Mouse (Mus musculus): ENCODE measurements around the gene Mepe. TPM values are rescaled to one million over a fixed set of nuclear protein-coding genes. Genes with fewer than 3 reads are reported as not detected.

Gene Mepe
- polyA plus RNA-seq (2012; rRNA removed): not detected in 2 replicates
- not detected in 2 replicates for polyA plus RNA-seq (2014; fragmentation: Nextera tagmentation; extraction: Ambion mirVana)

GRCm38 (mm10) chr5:104325029-104325428, at the start of gene Mepe:
Mepe (plus strand) TSS chr5:104325329.
- ATAC-seq (ENCODE audit: low FRiP score, low read depth) (no peak), DNase-seq (ENCODE audit: low spot score) (no peak)
- Histone ChIP-seq H3K36me3 (ENCODE audit: control insufficient read depth, insufficient read depth, low read length) (no peaks in the 10 kb centered on the region), H3K4me2 (replicated peaks; ENCODE audit: low read depth, low read length, severe bottlenecking) (no peak within 1 kb of the TSS), H3K4me1 (ENCODE audit: control insufficient read depth, insufficient read depth, low read length) (no peaks in the 10 kb centered on the region), H3K27me3 (ENCODE audit: control insufficient read depth, insufficient read depth, low read length) (no peaks in the 10 kb centered on the region), H3K4me3 (replicated peaks; ENCODE audit: low read length) (no peak within 1 kb of the TSS), H3K27ac (replicated peaks; ENCODE audit: low read depth, low read length) (no peak within 1 kb of the TSS), H3K9ac (ENCODE audit: low read depth, low read length, severe bottlenecking) (no peak within 1 kb of the TSS), H3K9me3 (ENCODE audit: control insufficient read depth, low read length) (no peaks in the 10 kb centered on the region)
- WGBS: 87% methylated on average over 6 of the region's 6 CpGs
- TF ChIP-seq POLR2A (IDR thresholded peaks at IDR 0.05; ENCODE audit: borderline replicate concordance, extremely low read depth, insufficient read depth, insufficient read length): no peak

GRCm38 (mm10) chr5:104294201-104294600, 30.9 kb upstream of the Mepe start:
- Histone ChIP-seq H3K27ac (replicated peaks; ENCODE audit: low read depth, low read length) (no peak overlapping the region), H3K4me2 (replicated peaks; ENCODE audit: low read depth, low read length, severe bottlenecking) (no peak overlapping the region), H3K9ac (ENCODE audit: low read depth, low read length, severe bottlenecking) (no peak overlapping the region), H3K9me3 (ENCODE audit: control insufficient read depth, low read length) (no peaks in the 10 kb centered on the region), H3K4me3 (replicated peaks; ENCODE audit: low read length) (no peak overlapping the region), H3K27me3 (ENCODE audit: control insufficient read depth, insufficient read depth, low read length) (no peaks in the 10 kb centered on the region), H3K4me1 (ENCODE audit: control insufficient read depth, insufficient read depth, low read length) (no peaks in the 10 kb centered on the region), H3K36me3 (ENCODE audit: control insufficient read depth, insufficient read depth, low read length) (no peaks in the 10 kb centered on the region)
- TF ChIP-seq POLR2A (IDR thresholded peaks at IDR 0.05; ENCODE audit: borderline replicate concordance, extremely low read depth, insufficient read depth, insufficient read length): no peak
- DNase-seq (ENCODE audit: low spot score) (no peak), ATAC-seq (ENCODE audit: low FRiP score, low read depth) (no peak)
- 42% methylated on average over 6 of the region's 6 CpGs for WGBS

GRCm38 (mm10) chr5:104298994-104299393, 26.1 kb upstream of the Mepe start, which contains the start of gene Ibsp:
Ibsp (plus strand) TSS chr5:104299171.
- no peak for DNase-seq (ENCODE audit: low spot score)
- Histone ChIP-seq H3K9ac (ENCODE audit: low read depth, low read length, severe bottlenecking) (no peak within 1 kb of the TSS), H3K4me2 (replicated peaks; ENCODE audit: low read depth, low read length, severe bottlenecking) (no peak within 1 kb of the TSS), H3K27ac (replicated peaks; ENCODE audit: low read depth, low read length) (no peak within 1 kb of the TSS), H3K27me3 (ENCODE audit: control insufficient read depth, insufficient read depth, low read length) (no peaks in the 10 kb centered on the region), H3K4me1 (ENCODE audit: control insufficient read depth, insufficient read depth, low read length) (no peaks in the 10 kb centered on the region), H3K4me3 (replicated peaks; ENCODE audit: low read length) (no peak within 1 kb of the TSS), H3K9me3 (ENCODE audit: control insufficient read depth, low read length) (no peaks in the 10 kb centered on the region), H3K36me3 (ENCODE audit: control insufficient read depth, insufficient read depth, low read length) (no peaks in the 10 kb centered on the region)
- 64% methylated on average over 6 of the region's 6 CpGs for WGBS
- no peak for TF ChIP-seq POLR2A (IDR thresholded peaks at IDR 0.05; ENCODE audit: borderline replicate concordance, extremely low read depth, insufficient read depth, insufficient read length)
- no peak for ATAC-seq (ENCODE audit: low FRiP score, low read depth)

GRCm38 (mm10) chr5:104314073-104314472, 11.1 kb upstream of the Mepe start:
- Histone ChIP-seq H3K27me3 (ENCODE audit: control insufficient read depth, insufficient read depth, low read length) (no peaks in the 10 kb centered on the region), H3K9ac (ENCODE audit: low read depth, low read length, severe bottlenecking) (no peak overlapping the region), H3K4me3 (replicated peaks; ENCODE audit: low read length) (no peak overlapping the region), H3K27ac (replicated peaks; ENCODE audit: low read depth, low read length) (no peak overlapping the region), H3K9me3 (ENCODE audit: control insufficient read depth, low read length) (no peaks in the 10 kb centered on the region), H3K4me1 (ENCODE audit: control insufficient read depth, insufficient read depth, low read length) (no peaks in the 10 kb centered on the region), H3K36me3 (ENCODE audit: control insufficient read depth, insufficient read depth, low read length) (no peaks in the 10 kb centered on the region), H3K4me2 (replicated peaks; ENCODE audit: low read depth, low read length, severe bottlenecking) (no peak overlapping the region)
- ATAC-seq (ENCODE audit: low FRiP score, low read depth): no peak
- DNase-seq (ENCODE audit: low spot score): no peak
- TF ChIP-seq POLR2A (IDR thresholded peaks at IDR 0.05; ENCODE audit: borderline replicate concordance, extremely low read depth, insufficient read depth, insufficient read length): no peak
- 63% methylated on average over 1 of the region's 1 CpGs for WGBS

GRCm38 (mm10) chr5:104326884-104327283, 1.8 kb downstream of the Mepe start:
- no peak overlapping the region for H3K9ac ChIP-seq (ENCODE audit: low read depth, low read length, severe bottlenecking)
- no peak overlapping the region for H3K4me2 ChIP-seq (replicated peaks; ENCODE audit: low read depth, low read length, severe bottlenecking)
- H3K4me3 ChIP-seq (replicated peaks; ENCODE audit: low read length): no peak overlapping the region
- H3K36me3 ChIP-seq (ENCODE audit: control insufficient read depth, insufficient read depth, low read length): no peaks in the 10 kb centered on the region
- no peak for TF ChIP-seq POLR2A (IDR thresholded peaks at IDR 0.05; ENCODE audit: borderline replicate concordance, extremely low read depth, insufficient read depth, insufficient read length)
- H3K9me3 ChIP-seq (ENCODE audit: control insufficient read depth, low read length): no peaks in the 10 kb centered on the region
- 68% methylated on average over 4 of the region's 4 CpGs for WGBS
- ATAC-seq (ENCODE audit: low FRiP score, low read depth) (no peak), DNase-seq (ENCODE audit: low spot score) (no peak)
- no peak overlapping the region for H3K27ac ChIP-seq (replicated peaks; ENCODE audit: low read depth, low read length)
- H3K4me1 ChIP-seq (ENCODE audit: control insufficient read depth, insufficient read depth, low read length): no peaks in the 10 kb centered on the region
- H3K27me3 ChIP-seq (ENCODE audit: control insufficient read depth, insufficient read depth, low read length): no peaks in the 10 kb centered on the region

- H3K4me1 ChIP-seq (ENCODE audit: control insufficient read depth, insufficient read depth, low read length): no peaks in the 10 kb centered on the region
- WGBS: 85% methylated on average over 8 of the region's 8 CpGs
- no peak overlapping the region for H3K4me2 ChIP-seq (replicated peaks; ENCODE audit: low read depth, low read length, severe bottlenecking)
- no peaks in the 10 kb centered on the region for H3K36me3 ChIP-seq (ENCODE audit: control insufficient read depth, insufficient read depth, low read length)
- H3K9me3 ChIP-seq (ENCODE audit: control insufficient read depth, low read length): no peaks in the 10 kb centered on the region
- TF ChIP-seq POLR2A (IDR thresholded peaks at IDR 0.05; ENCODE audit: borderline replicate concordance, extremely low read depth, insufficient read depth, insufficient read length): no peak
- ATAC-seq (ENCODE audit: low FRiP score, low read depth) (no peak), DNase-seq (ENCODE audit: low spot score) (no peak)
- H3K27ac ChIP-seq (replicated peaks; ENCODE audit: low read depth, low read length): no peak overlapping the region
- no peak overlapping the region for H3K9ac ChIP-seq (ENCODE audit: low read depth, low read length, severe bottlenecking)
- H3K4me3 ChIP-seq (replicated peaks; ENCODE audit: low read length): no peak overlapping the region
- H3K27me3 ChIP-seq (ENCODE audit: control insufficient read depth, insufficient read depth, low read length): no peaks in the 10 kb centered on the region
Measured at GRCm38 (mm10) chr5:104327389-104327788, 2.3 kb downstream of the Mepe start.

Data from limb, embryonic 14.5 days (tissue).